Mouse (Mus musculus): ENCODE measurements at regions not wholly inside any gene's neighbourhood (a gene's known extent, or its start where the extent isn't known, plus 50 kb on each side); places are given as distances from the start of the nearest gene placed in this dataset.

DNA sequence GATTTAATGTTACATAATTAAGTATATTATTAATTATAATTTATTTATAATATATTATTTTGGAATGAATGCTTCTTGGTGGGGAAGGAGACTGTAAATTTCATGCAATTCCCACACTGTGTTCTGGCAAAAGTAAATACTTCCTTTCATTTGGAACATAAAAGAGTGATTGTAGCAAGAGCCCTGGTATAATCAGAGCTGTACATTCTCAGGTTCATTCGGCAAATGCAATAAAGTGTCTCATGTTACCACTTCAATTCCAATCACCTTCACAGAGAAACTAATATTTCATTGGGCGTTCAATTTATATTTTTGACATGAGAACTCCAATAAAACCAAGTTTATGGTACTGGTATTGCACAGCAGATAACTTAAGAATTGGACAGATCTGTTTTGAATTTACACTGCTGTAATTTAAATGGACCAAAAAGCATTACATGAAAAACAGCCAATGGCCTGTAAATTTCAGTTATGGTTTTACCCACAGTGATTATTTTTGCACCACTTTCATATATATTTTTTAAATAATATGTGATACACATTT, 569.0 kb downstream of the Pcdh7 start:
- no peak for DNase-seq (ENCODE audit: low spot score in 2 of 2)

DNA sequence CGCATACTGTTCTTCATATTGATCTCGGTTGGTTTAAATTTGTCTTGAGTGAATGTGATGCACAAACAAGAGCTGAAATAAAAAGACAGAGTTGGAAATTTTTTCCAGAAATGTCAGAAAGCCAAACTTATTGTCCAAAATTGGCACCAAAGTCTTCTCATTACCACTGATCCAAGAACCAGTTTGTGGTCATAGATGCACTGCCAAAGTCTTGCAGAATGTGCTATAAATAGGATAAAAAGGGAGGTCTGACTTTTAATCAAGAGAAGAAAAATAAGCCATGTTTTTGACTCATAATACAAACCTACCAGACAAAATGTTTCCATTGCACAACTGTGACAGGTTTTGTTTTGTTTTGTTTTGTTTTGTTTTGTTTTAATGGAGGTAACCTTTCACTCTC, 573.5 kb downstream of the Pcdh7 start:
- no peak for DNase-seq (ENCODE audit: low spot score in 2 of 2)

DNA sequence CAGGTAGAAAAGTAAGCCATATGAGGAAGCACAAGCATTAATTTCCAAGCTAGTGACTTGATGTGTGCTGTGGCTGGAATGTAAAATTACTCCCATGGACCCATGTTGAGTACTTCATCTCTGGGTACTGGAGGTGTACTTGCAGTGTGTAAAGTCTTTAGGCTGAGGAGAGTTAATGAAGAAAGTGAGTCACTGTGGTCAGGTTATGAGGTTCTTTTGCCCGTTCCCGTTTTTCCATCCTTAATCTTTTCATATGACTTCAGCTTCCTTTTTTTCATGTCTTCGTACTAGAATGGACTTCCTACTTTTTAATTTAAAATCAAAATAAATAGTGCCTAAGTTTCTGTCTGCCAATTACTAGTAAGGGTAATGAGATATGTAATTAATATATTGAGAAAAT, 577.1 kb downstream of the Pcdh7 start:
- no peak for DNase-seq (ENCODE audit: low spot score in 2 of 2)

DNA sequence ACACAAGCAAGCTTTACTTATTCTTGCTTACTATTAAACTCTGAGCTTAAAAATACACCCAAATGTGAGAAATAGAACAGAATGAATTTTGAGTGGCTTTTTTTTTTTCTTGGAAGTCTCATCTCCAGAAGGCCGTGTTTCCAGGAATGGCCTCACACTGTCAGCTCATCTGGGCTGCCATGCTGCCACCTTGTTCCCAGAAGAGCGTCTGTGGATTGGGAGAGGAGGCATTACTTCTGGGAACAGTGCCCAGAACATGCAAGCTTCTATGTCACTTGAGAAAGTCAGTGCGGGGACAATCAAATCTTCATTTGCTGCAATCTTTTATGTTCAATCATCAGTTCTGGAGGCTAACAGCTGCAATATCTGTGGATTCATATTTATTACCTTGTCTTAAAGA, 613.6 kb downstream of the Pcdh7 start:
- DNase-seq (ENCODE audit: low spot score in 2 of 2) = peak; percentile 18 to 19
